Mouse (Mus musculus): Measurements from ENCODE around the gene Zar1. TPM values are rescaled to one million over a fixed set of nuclear protein-coding genes. Genes with fewer than 3 reads are reported as not detected.

Zar1 gene
- total RNA-seq, 2 experiments from 2014 or later: not detected

Other genes starting within 250 kb of the Zar1 start
- gene Corin, start 76.8 kb downstream of the Zar1 start, total RNA-seq (2015; ENCODE audit: low replicate concordance): not detected in 2 replicates
- not detected in 2 replicates for gene Corin, start 76.8 kb downstream of the Zar1 start, total RNA-seq (2017; ENCODE audit: low replicate concordance)
- 5.8 and 15.0 TPM in 2 replicates for gene Nfxl1, start 21.6 kb downstream of the Zar1 start, total RNA-seq (2015; ENCODE audit: low replicate concordance)
- 10.1 and 11.8 TPM in 2 replicates for gene Nfxl1, start 21.6 kb downstream of the Zar1 start, total RNA-seq (2017; ENCODE audit: low replicate concordance)
- gene Gm5868, start 6.3 kb upstream of the Zar1 start, total RNA-seq (2015; ENCODE audit: low replicate concordance): not detected in 2 replicates
- gene Gm5868, start 6.3 kb upstream of the Zar1 start, total RNA-seq (2017; ENCODE audit: low replicate concordance): not detected in 2 replicates
- gene Cnga1, start 63.0 kb upstream of the Zar1 start, total RNA-seq (2015; ENCODE audit: low replicate concordance): not detected in 2 replicates
- gene Cnga1, start 63.0 kb upstream of the Zar1 start, total RNA-seq (2017; ENCODE audit: low replicate concordance): 0.70 and 0.77 TPM in 2 replicates
- not detected in 2 replicates for gene Nipal1, start 66.5 kb upstream of the Zar1 start, total RNA-seq (2015; ENCODE audit: low replicate concordance)
- gene Nipal1, start 66.5 kb upstream of the Zar1 start, total RNA-seq (2017; ENCODE audit: low replicate concordance): not detected in 2 replicates
- 0.63 TPM in 1 of 2 replicates, not detected in the other for gene Txk, start 171.5 kb upstream of the Zar1 start, total RNA-seq (2015; ENCODE audit: low replicate concordance)
- 0.68 and 1.4 TPM in 2 replicates for gene Txk, start 171.5 kb upstream of the Zar1 start, total RNA-seq (2017; ENCODE audit: low replicate concordance)

Measured in erythroblast, adult 5-6 weeks (primary cell).